Mouse (Mus musculus): ENCODE measurements around the gene Ccdc167. TPM values are rescaled to one million over a fixed set of nuclear protein-coding genes. Genes with fewer than 3 reads are reported as not detected.
"Not testable (repeated sequence)": the region's sequence is repeated elsewhere in the genome, so short reads cannot be mapped to it uniquely, and the experiment has no call there.

Ccdc167 gene
- total RNA-seq, 2 experiments from 2014 or later, result 15.3 to 22.4 TPM

DNA sequence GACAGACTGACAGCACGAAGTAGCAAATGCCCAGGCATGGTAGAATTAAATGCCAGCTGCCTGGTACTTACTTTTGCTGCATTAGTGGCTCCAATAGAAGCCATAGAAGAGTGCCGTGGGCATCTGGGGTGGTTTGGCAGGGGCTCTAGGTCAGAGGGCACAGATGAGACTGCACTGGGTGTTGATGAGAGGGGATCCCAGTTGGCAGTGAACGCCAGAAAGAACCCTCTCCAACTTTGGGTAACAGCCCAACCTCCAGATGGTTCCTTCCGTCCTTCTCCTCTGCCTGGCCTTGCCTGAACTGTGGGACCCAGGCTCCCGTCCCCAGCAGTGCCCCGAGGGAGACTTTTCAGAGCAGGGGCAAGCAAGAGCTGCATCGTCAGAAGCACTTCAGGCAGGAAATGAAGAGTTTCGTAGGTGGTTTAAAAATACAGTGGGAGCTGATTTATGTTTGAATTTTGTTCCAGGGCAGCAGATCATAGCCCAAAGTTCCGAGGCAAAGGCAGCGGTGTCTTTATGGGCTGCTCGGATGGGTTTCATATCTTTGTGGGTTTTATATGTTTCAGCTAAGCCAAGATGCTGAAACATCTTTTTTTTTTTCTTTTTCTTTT is 4.0 kb upstream of the Ccdc167 start:
- DNase-seq (ENCODE audit: low spot score in 2 of 2), result no peak
- intact Hi-C loops (cut with DNase I), result no loop called here

- intact Hi-C loops (cut with DNase I), result no loop called here
- DNase-seq (ENCODE audit: low spot score in 2 of 2), result no peak
Observed at GRCm38 (mm10) chr17:29719628-29720575, 3.1 kb upstream of the Ccdc167 start.

DNA sequence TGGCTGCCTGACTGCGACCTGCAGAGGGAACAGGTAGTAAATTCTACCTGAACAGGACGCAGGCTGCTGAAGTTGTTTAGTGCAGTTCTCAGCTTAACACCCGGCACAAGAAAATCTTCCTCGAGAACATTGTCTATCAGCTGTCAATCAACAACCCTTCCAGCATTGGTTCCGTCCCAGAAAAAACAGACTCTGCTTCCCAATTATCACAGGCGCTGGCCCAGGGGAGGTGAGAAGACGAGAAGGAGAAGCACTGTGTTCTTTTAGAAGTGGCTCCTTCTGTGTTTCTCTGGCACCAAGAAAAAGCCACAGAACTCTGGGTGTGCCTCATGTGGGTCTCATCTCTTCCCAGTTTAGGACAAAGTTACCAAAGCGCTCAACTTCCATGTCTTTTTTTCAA is 1.8 kb upstream of the Ccdc167 start:
- intact Hi-C loops (cut with DNase I), result no loop called here
- no peak for DNase-seq (ENCODE audit: low spot score in 2 of 2)

DNA sequence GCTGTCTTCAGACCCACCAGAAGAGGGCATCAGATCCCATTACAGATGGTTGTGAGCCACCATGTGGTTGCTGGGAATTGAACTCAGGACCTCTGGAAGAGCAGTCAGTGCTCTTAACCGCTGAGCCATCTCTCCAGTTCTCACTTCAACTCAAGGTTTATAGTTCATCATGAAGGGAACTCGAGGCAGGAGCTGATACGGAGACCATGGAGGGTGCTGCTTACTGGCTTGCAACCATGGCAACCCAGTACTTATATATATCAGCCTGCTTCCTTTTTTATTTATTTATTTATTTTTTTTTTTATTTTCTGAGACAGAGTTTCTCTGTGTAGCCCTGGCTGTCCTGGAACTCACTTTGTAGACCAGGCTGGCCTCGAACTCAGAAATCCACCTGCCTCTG is 3.1 kb downstream of the Ccdc167 start:
- DNase-seq (ENCODE audit: low spot score in 2 of 2); intact Hi-C loops (cut with DNase I): not testable (repeated sequence)

GRCm38 (mm10) chr17:29712565-29712964 is 4.3 kb downstream of the Ccdc167 start:
- no peak for DNase-seq (ENCODE audit: low spot score in 2 of 2)
- intact Hi-C loops (cut with DNase I), result no loop called here

DNA sequence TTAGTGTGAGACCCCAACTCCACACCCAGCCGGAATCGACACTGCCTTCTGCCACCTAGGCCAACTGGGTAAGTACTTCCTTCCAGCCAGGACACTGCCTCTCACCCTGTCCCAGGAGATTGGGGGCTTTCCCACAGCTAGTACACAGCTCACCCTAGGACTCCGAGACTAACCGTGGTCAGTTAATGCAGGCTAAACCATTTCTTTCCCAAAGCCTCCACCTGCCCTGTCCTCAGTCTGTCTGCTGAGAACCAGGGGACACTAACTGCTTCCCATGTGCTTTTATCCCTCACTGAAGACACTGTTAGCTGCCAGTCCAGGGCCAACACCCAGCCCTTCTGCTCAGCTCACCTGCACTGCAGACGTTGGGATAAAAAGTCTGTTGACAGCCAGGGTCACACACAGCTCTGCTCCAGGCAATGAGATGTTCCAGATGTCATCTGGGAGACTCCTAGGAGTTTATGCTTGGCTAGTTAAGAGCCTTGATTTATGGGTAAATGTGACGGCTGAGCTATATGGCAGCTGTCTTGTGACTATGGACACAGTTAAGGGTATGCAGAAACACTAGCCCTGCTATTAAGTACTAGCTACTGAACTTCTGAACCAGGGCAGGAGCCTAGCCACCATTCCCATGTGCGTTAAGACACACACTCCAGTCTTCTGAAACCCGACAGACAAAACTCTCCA is 5.0 kb downstream of the Ccdc167 start:
- no peak for DNase-seq (ENCODE audit: low spot score in 2 of 2)
- intact Hi-C loops (cut with DNase I), result no loop called here

DNA sequence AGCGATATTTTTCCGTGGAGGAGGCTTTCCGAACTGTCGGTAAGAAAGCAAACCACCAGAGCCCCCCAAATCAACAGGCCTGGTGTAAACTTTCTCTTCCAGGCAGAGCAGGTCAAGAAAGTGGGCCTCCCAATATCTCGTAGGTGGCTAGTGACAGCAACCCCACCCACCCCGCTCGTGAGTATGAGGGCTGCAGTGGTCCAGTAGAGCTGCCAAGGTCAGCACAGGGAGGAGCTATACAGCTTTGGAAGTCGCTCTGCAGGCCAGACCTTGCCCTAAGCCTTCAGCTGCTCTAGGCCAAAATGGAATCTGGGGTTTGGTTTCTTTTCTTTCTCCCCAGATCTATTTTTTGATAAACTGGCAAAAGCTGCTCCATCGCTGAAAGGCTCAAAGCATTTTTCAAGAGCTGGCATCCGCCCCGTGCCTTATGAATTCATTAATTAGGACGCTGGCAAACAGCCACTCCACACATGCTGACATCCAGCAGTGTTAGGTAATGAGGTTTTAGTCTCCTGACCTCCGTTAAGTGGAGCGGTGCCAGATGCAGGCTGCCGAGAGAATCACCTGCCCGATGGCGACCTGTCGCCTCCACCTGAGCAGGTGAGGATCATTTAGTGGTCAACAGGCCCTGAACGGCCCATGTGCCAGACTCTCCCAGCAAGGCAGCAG is 5.6 kb downstream of the Ccdc167 start:
- DNase-seq (ENCODE audit: low spot score in 2 of 2), result no peak
- intact Hi-C loops (cut with DNase I), result no loop called here

DNA sequence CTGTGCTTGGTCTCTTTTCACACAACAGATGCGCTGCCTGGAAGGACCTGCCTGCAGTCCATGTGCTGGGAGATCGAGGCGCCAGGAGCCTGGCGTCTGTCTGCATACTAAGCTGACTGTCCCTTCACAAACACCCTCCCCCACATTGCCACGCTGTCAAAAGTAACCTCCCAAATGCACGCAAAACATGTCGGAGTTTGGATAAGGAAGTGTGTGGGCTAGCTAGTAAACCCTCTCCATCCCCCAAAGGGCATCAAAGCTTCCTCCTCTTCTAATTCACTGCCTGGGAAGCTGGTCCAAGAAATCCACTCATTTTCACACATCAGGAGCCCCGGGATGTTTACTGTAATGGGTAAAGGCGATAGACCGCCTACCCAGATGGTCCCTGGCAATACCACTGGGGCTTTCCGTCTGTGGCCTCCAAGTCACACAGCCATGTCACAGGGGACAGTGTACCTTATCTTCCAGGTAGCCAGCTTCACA is 6.2 kb downstream of the Ccdc167 start:
- DNase-seq (ENCODE audit: low spot score in 2 of 2), result peak in 1 of 2 experiments; percentile 27

GRCm38 (mm10) chr17:29708783-29709182 is 8.1 kb downstream of the Ccdc167 start:
- intact Hi-C loops (cut with DNase I), result no loop called here
- no peak for DNase-seq (ENCODE audit: low spot score in 2 of 2)

More for the DNA sequence above, 6.2 kb downstream of the Ccdc167 start:
- intact Hi-C loops (cut with DNase I), result no loop called here

DNA sequence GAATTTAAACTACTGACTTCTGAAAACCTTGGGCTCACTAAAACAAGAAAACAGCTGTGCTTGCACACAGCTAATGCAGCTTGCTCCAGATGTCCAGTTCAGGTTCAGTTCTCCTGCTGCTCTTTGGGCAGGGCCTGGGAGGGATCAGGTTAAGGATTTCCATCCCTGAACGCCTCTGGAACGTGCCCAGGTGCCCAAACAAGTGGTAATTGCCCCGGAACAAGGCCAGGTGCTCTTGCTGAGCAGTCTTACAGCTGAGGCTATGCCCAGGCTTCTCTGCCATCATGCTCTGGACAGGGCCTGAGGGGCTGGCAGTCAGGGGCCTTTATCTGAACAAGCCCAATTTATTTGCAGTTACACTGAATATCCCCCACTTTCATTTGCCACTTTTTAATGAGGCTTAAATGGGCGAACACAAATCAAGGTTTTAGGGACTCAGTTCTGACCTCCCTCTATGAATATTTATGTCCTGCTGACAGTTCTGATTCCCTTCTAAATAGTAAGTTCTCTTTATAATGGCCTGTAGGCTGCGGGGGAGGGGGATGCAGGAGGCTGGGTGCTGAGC is 9.8 kb downstream of the Ccdc167 start:
- no peak for DNase-seq (ENCODE audit: low spot score in 2 of 2)

GRCm38 (mm10) chr17:29705881-29706280 is 11.0 kb downstream of the Ccdc167 start:
- no peak for DNase-seq (ENCODE audit: low spot score in 2 of 2)
- intact Hi-C loops (cut with DNase I), result loop anchor here (2.0 kb wide), 1 partner anchor 177 kb away; no protein-coding TSS in a partner anchor

More for the DNA sequence above, 9.8 kb downstream of the Ccdc167 start:
- intact Hi-C loops (cut with DNase I), result no loop called here

DNA sequence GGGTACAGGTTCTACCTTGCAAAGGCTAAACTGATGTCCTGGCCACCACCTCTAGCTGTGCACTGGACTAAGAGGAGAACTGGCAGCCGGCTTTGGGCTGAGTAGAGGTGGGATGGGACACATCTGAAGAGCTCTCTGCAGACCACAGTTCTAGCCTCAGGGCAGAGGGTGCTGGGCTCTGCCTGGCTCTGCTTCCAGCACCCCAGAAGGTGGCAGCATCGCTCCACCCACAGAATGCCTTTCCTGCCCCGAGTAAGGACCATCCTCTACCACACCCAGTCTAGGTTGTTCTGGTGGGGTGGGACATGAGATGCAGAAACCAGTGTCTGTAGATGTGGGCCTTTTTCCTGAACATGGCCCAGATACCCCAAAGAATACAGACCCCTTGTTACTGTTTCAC is 12.1 kb downstream of the Ccdc167 start:
- peak in 1 of 2 experiments; percentile 40 for DNase-seq (ENCODE audit: low spot score in 2 of 2)
- intact Hi-C loops (cut with DNase I), result loop anchor here (2.0 kb wide), 1 partner anchor 178 kb away; no protein-coding TSS in a partner anchor

DNA sequence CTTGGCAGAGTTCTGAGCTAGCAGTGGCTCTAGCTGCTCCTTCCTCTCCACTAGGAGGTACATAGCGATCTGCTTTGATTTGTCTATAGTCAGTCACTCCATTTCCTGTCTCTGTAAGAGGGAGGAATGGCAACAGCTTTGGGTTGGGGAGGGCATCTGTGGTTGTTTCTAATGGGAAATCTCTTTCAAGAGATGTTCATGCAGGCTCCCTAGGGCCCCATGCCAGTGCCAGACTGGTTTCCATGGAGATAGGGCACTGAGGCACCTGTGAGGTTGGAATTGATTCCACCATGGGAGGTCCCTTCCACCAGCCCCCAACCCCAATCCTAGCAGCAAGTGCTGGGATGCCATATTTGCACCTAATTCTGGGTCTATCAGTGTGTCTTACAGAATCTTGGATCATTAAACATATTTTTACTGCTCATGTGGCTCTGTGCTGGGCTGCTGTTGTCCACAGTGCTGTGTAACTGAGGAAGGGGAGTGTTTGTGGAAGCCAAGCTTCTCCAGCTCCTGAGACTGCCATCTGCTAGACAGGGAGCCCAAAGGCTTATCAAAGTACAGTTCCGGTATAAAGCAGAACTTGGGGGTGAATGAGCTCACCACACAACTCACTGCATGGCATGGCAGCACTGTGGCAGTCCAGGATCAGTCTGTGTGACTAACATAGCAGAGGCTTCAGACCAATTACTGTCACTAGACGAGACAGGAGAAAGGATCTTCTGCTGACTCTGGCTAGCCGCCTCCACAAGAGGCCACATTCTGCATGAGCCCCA is 13.7 kb downstream of the Ccdc167 start:
- DNase-seq (ENCODE audit: low spot score in 2 of 2), result no peak
- intact Hi-C loops (cut with DNase I), result no loop called here

DNA sequence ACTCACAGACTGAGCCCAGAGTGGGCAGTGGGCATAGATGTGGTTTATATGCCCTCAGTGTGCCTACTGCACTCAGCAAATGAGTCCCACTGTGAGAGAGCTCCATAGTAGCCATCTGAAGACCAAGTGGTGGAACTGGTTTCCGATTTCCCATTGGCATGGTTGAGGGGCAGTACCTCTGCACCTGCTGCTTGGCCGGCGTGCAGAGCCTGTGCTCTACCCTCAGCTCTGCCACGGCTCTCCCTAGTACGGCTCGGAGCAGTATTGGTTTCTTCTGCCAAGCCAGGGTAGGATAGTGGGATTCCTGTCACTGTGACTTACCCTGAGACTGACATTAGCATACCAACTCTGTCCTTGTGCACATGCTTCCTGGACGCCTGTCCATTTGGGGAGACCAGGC is 16.3 kb downstream of the Ccdc167 start:
- intact Hi-C loops (cut with DNase I), result no loop called here

DNA sequence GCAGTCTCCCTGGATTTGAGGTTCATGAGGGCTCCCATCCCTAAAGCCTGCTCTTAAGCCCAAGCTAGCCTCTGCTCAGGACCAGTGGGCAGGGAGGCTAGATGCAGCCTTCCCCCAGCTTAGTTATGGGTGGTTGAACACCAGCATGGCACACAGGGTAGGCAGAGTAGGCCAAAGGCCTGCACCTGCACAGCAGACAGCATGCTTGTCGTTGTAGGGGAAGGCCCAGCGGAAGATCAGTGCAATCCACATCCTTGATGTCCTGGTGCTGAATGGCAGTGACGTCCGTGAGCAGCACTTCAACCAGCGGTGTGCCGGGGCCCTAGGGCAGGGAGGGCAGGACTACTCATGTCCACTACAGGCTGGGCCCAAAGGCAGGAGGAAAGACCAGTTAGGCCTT is 18.4 kb downstream of the Ccdc167 start:
- intact Hi-C loops (cut with DNase I), result no loop called here
- DNase-seq (ENCODE audit: low spot score in 2 of 2), result no peak

More for the DNA sequence above, 16.3 kb downstream of the Ccdc167 start:
- no peak for DNase-seq (ENCODE audit: low spot score in 2 of 2)

GRCm38 (mm10) chr17:29696940-29697339 is 19.9 kb downstream of the Ccdc167 start:
- DNase-seq (ENCODE audit: low spot score in 2 of 2), result no peak
- intact Hi-C loops (cut with DNase I), result no loop called here

DNA sequence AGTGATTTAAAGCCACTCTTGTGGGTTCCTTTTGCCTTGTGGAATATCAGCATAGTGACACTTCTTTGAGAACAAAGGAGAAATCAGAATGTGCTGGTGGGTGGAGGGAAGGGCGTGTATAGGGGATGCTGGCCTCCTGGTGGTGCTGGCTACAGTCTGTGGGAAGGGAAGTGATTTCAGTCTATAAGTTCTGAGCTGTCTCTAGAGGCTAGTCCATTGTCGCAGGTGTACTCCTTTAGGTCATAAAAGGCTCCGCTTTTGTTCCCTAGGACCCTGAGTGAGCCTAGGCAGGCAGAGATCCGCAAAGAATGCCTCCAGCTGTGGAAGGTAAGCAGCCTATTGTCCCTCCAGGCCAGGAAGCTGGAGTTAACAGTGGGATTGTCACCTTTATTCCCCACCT is 22.3 kb downstream of the Ccdc167 start:
- no peak for DNase-seq (ENCODE audit: low spot score in 2 of 2)
- intact Hi-C loops (cut with DNase I), result no loop called here

GRCm38 (mm10) chr17:29693571-29693970 is 23.3 kb downstream of the Ccdc167 start:
- intact Hi-C loops (cut with DNase I), result no loop called here

More at GRCm38 (mm10) chr17:29693571-29693970, 23.3 kb downstream of the Ccdc167 start:
- DNase-seq (ENCODE audit: low spot score in 2 of 2), result no peak
